Mouse (Mus musculus): Measurements from ENCODE around the gene Tbc1d8b. TPM values are rescaled to one million over a fixed set of nuclear protein-coding genes. Genes with fewer than 3 reads are reported as not detected.

Gene Tbc1d8b
- polyA plus RNA-seq, 1 experiment from 2014 or later = 5.2 TPM

DNA sequence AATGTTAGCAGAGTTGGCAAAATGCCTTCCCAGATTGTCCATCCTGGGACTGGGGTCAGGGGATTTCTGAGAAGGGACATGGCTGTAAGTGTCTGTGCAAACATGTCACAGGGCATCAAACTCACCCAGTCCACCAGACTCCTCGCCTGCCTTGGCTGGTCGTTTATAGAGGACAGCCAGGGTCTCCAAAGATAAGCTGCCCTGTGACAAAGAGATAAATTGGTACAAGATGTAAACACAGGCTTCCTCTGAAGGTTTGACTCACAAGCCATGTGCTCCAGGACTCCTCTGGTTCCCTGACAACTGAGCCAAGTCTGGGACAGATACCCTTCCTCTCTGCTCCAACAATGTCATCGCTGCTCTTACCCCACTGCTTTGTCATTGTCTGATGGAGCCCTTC, 96.2 kb downstream of the Tbc1d8b start:
- Histone ChIP-seq H3K4me2 (replicated peaks) (no peak overlapping the region), H3K27ac (replicated peaks) (no peak overlapping the region), H3K4me1 (no peaks in the 10 kb centered on the region), H3K9me3 (replicated peaks) (no peaks in the 10 kb centered on the region), H3K27me3 (peaks cover 2% of the 10 kb centered on the region; the same call in 1 of the 2 replicates), H3K36me3 (no peaks in the 10 kb centered on the region), H3K4me3 (replicated peaks) (no peak overlapping the region), H3K9ac (no peak overlapping the region)
- no peak for ATAC-seq (ENCODE audit: insufficient number of reproducible peaks, low FRiP score, low TSS enrichment, low read depth)
- WGBS = 64% methylated on average over 3 of the region's 3 CpGs

DNA sequence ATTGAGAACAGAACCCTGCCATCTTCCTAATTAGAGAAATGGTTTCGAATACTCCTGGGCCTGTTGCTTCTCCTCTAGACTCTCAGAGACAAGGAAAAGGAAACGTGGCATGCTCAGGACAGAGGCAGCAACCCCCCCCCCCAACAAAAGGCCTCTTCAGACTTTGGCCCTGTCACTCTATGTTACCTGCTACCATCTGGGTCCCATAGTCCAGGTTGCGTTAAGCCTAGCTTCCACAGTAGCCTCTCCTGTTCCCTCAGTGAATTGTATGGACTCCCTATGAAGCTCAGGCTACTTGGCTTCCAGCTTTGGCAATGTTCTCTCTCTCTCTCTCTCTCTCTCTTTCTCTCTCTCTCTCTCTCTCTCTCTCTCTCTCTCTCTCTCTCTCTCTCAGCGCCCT, 96.8 kb downstream of the Tbc1d8b start:
- Histone ChIP-seq H3K9ac (no peak overlapping the region), H3K36me3 (no peaks in the 10 kb centered on the region), H3K27ac (replicated peaks) (no peak overlapping the region), H3K4me1 (no peaks in the 10 kb centered on the region), H3K27me3 (peaks cover 2% of the 10 kb centered on the region; the same call in 1 of the 2 replicates), H3K9me3 (replicated peaks) (no peaks in the 10 kb centered on the region), H3K4me3 (replicated peaks) (no peak overlapping the region), H3K4me2 (replicated peaks) (no peak overlapping the region)
- 71% methylated on average over 4 of the region's 4 CpGs for WGBS
- no peak for ATAC-seq (ENCODE audit: insufficient number of reproducible peaks, low FRiP score, low TSS enrichment, low read depth)

GRCm38 (mm10) chrX:139782278-139783044, 97.7 kb downstream of the Tbc1d8b start, which contains the start of gene Ripply1:
Gene Ripply1 (minus strand): TSS chrX:139782353.
- Histone ChIP-seq H3K9ac (no peak within 1 kb of the TSS), H3K4me2 (replicated peaks) (no peak within 1 kb of the TSS), H3K27ac (replicated peaks) (no peak within 1 kb of the TSS), H3K4me1 (no peaks in the 10 kb centered on the region), H3K27me3 (peaks cover 2% of the 10 kb centered on the region; the same call in 1 of the 2 replicates), H3K36me3 (no peaks in the 10 kb centered on the region), H3K9me3 (replicated peaks) (no peaks in the 10 kb centered on the region), H3K4me3 (replicated peaks) (no peak within 1 kb of the TSS)
- WGBS = 49% methylated on average over 6 of the region's 6 CpGs
- no peak for ATAC-seq (ENCODE audit: insufficient number of reproducible peaks, low FRiP score, low TSS enrichment, low read depth)

- H3K36me3 ChIP-seq = no peaks in the 10 kb centered on the region
- H3K9me3 ChIP-seq (replicated peaks) = no peaks in the 10 kb centered on the region
- H3K4me1 ChIP-seq = no peaks in the 10 kb centered on the region
- no peak for ATAC-seq (ENCODE audit: insufficient number of reproducible peaks, low FRiP score, low TSS enrichment, low read depth)
- H3K9ac ChIP-seq = no peak overlapping the region
- no peak overlapping the region for H3K4me2 ChIP-seq (replicated peaks)
- 56% methylated on average over 3 of the region's 3 CpGs for WGBS
- H3K27ac ChIP-seq (replicated peaks) = no peak overlapping the region
- no peak overlapping the region for H3K4me3 ChIP-seq (replicated peaks)
- H3K27me3 ChIP-seq = peaks cover 2% of the 10 kb centered on the region; the same call in 1 of the 2 replicates
These were observed 98.2 kb downstream of the Tbc1d8b start for GRCm38 (mm10) chrX:139783045-139783422.

DNA sequence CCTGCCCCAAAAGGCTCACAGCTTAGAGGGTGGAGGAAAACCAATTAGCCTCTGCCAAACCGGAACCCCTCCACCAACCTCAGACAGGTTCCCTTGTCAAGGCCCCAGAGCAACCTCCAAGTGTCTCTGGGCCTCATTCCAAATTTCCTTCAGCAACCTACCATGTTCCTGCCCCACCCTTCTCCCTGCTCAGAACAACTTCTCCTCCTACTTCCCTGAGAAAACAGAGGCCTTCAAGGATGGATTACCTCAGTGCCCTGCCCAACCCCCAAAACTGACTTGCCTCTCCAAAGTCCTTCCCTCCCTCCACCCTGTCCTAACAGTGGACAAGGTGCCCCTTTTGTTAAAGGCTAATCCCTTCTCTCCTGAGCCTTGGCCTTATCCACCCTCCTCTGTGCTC, 101.0 kb downstream of the Tbc1d8b start:
- no peaks in the 10 kb centered on the region for H3K36me3 ChIP-seq
- H3K27me3 ChIP-seq = peaks cover 2% of the 10 kb centered on the region; the same call in 1 of the 2 replicates
- no peaks in the 10 kb centered on the region for H3K4me1 ChIP-seq
- no peak overlapping the region for H3K4me2 ChIP-seq (replicated peaks)
- no peaks in the 10 kb centered on the region for H3K9me3 ChIP-seq (replicated peaks)
- H3K27ac ChIP-seq (replicated peaks) = no peak overlapping the region
- no peak overlapping the region for H3K4me3 ChIP-seq (replicated peaks)
- WGBS = 48% methylated on average over 1 of the region's 1 CpGs
- no peak overlapping the region for H3K9ac ChIP-seq
- no peak for ATAC-seq (ENCODE audit: insufficient number of reproducible peaks, low FRiP score, low TSS enrichment, low read depth)

- Histone ChIP-seq H3K9ac (no peak overlapping the region), H3K27ac (replicated peaks) (no peak overlapping the region), H3K27me3 (no peaks in the 10 kb centered on the region), H3K4me1 (no peaks in the 10 kb centered on the region), H3K9me3 (replicated peaks) (no peaks in the 10 kb centered on the region), H3K36me3 (no peaks in the 10 kb centered on the region), H3K4me3 (replicated peaks) (no peak overlapping the region), H3K4me2 (replicated peaks) (no peak overlapping the region)
- WGBS = 81% methylated on average over 7 of the region's 7 CpGs
- ATAC-seq (ENCODE audit: insufficient number of reproducible peaks, low FRiP score, low TSS enrichment, low read depth) = no peak
These were observed 109.5 kb downstream of the Tbc1d8b start for GRCm38 (mm10) chrX:139794072-139794845.

- Histone ChIP-seq H3K36me3 (no peaks in the 10 kb centered on the region), H3K27me3 (no peaks in the 10 kb centered on the region), H3K27ac (replicated peaks) (no peak overlapping the region), H3K4me2 (replicated peaks) (no peak overlapping the region), H3K9ac (no peak overlapping the region), H3K9me3 (replicated peaks) (no peaks in the 10 kb centered on the region), H3K4me3 (replicated peaks) (no peak overlapping the region), H3K4me1 (no peaks in the 10 kb centered on the region)
- whole genome bisulfite sequencing = 65% methylated on average over 6 of the region's 6 CpGs
- ATAC-seq (ENCODE audit: insufficient number of reproducible peaks, low FRiP score, low TSS enrichment, low read depth) = no peak
These were observed 111.2 kb downstream of the Tbc1d8b start for GRCm38 (mm10) chrX:139796037-139796436.

- WGBS = 62% methylated on average over 9 of the region's 9 CpGs
- ATAC-seq (ENCODE audit: insufficient number of reproducible peaks, low FRiP score, low TSS enrichment, low read depth) = no peak
- Histone ChIP-seq H3K27ac (replicated peaks) (no peak overlapping the region), H3K27me3 (no peaks in the 10 kb centered on the region), H3K9ac (no peak overlapping the region), H3K9me3 (replicated peaks) (no peaks in the 10 kb centered on the region), H3K36me3 (no peaks in the 10 kb centered on the region), H3K4me2 (replicated peaks) (no peak overlapping the region), H3K4me3 (replicated peaks) (no peak overlapping the region), H3K4me1 (no peaks in the 10 kb centered on the region)
These were observed 113.1 kb downstream of the Tbc1d8b start for GRCm38 (mm10) chrX:139797875-139798274.

DNA sequence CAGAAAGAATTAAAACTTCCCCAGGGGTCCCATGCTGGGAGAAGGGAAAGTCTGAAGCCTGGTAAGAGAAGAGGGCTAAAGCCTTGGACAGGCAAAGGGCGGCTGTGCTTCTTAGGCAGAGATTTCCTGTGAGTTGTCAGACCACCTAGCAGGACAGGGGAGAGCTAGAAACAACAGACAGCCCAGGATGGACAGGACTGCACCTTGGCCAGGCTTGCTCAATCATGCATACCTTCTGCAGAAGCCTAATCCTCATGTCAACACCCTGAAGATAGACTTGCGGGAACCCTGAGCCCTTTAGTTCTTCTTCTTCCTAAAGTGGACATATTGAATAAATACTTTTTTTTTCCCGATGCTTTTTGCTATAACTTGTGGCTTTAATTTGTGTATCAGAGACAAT, 115.2 kb downstream of the Tbc1d8b start:
- Histone ChIP-seq H3K27ac (replicated peaks) (no peak overlapping the region), H3K4me2 (replicated peaks) (no peak overlapping the region), H3K4me3 (replicated peaks) (no peak overlapping the region), H3K4me1 (no peaks in the 10 kb centered on the region), H3K9ac (no peak overlapping the region), H3K36me3 (no peaks in the 10 kb centered on the region), H3K27me3 (no peaks in the 10 kb centered on the region), H3K9me3 (replicated peaks) (no peaks in the 10 kb centered on the region)
- 81% methylated on average over 3 of the region's 3 CpGs for WGBS
- ATAC-seq (ENCODE audit: insufficient number of reproducible peaks, low FRiP score, low TSS enrichment, low read depth) = no peak

DNA sequence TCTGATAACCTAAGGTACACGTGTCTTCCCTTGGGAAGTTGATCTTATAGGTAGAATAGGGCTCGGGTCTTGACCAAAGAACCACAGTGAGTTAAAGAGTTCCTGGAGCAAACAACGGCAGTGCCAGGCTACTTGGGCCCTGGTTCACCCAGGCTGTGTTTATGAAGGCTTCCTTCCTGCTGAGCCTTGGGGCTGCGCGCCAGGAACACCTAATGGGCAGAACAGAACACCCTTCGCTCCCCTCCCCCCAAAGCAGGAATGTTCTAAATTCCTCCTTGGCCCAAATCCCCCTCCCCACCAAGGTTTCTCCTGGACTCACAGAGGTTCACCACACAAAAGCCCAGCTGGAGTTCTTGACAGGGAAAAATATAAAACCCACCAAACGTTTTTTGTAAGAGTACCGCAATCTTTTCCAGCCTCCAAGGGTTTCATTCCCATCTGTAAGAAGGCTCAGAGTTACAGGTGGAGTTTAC, 115.6 kb downstream of the Tbc1d8b start, which contains the start of gene Cldn2:
Gene Cldn2, plus strand, starts transcription at position 423 of the 473 bp plus-strand sequence.
- Histone ChIP-seq H3K9ac (no peak within 1 kb of the TSS), H3K9me3 (replicated peaks) (no peaks in the 10 kb centered on the region), H3K4me2 (replicated peaks) (no peak within 1 kb of the TSS), H3K27me3 (no peaks in the 10 kb centered on the region), H3K4me1 (no peaks in the 10 kb centered on the region), H3K36me3 (no peaks in the 10 kb centered on the region), H3K27ac (replicated peaks) (no peak within 1 kb of the TSS), H3K4me3 (replicated peaks) (no peak within 1 kb of the TSS)
- WGBS = 59% methylated on average over 8 of the region's 8 CpGs
- ATAC-seq (ENCODE audit: insufficient number of reproducible peaks, low FRiP score, low TSS enrichment, low read depth) = no peak
